Mouse (Mus musculus) liver, embryonic 15.5 days (tissue): ENCODE measurements around the gene Gnb4. TPM values are rescaled to one million over a fixed set of nuclear protein-coding genes. Genes with fewer than 3 reads are reported as not detected.

ENCODE experiments used
- ATAC-seq: fragments of 200-750 bp; cut with Nextera tagmentation; 2 replicates; pipeline ENCODE4 v1.8.0; 2017; ENCODE audit warnings: moderate number of reproducible peaks, mild to moderate bottlenecking, moderate library complexity; ENCODE audit not compliant: insufficient read depth
- H3K27ac ChIP-seq: fragments of 300-500 bp; sonication (generic); replicated peaks from 2 replicates; pipeline ENCODE4 v1.5.1; 2015; ENCODE audit warnings: mild to moderate bottlenecking, inconsistent platforms
- H3K27me3 ChIP-seq: fragments of 300-500 bp; sonication (generic); 2 replicates; pipeline ENCODE4 v1.6.1; 2015; ENCODE audit warnings: mild to moderate bottlenecking, inconsistent platforms
- H3K36me3 ChIP-seq: fragments of 300-500 bp; sonication (generic); replicated peaks from 2 replicates; pipeline ENCODE4 v1.6.1; 2015; ENCODE audit warnings: moderate library complexity, mild to moderate bottlenecking, inconsistent platforms
- H3K4me1 ChIP-seq: fragments of 300-500 bp; sonication (generic); replicated peaks from 2 replicates; pipeline ENCODE4 v1.6.1; 2015; ENCODE audit warnings: inconsistent platforms
- H3K4me2 ChIP-seq: fragments of 300-500 bp; sonication (generic); 2 replicates; pipeline ENCODE4 v1.6.1; 2015; ENCODE audit warnings: moderate library complexity, mild to moderate bottlenecking, inconsistent platforms
- H3K4me3 ChIP-seq: fragments of 300-500 bp; sonication (generic); replicated peaks from 2 replicates; pipeline ENCODE4 v1.5.1; 2015; ENCODE audit warnings: mild to moderate bottlenecking, inconsistent platforms
- H3K9ac ChIP-seq: fragments of 300-500 bp; sonication (generic); 2 replicates; pipeline ENCODE4 v1.6.1; 2015; ENCODE audit warnings: moderate library complexity, mild to moderate bottlenecking, inconsistent platforms
- H3K9me3 ChIP-seq: fragments of 300-500 bp; sonication (generic); replicated peaks from 2 replicates; pipeline ENCODE4 v1.6.1; 2016; ENCODE audit warnings: inconsistent platforms
- WGBS: fragments of 180-500 bp; shearing (Covaris S2); methylation state at CpG from one replicate; pipeline ENCODE4 v1.1.7; 2015; ENCODE audit warnings: mixed read lengths; ENCODE audit not compliant: insufficient replicate concordance; 5-methylcytosine and 5-hydroxymethylcytosine counted together
- polyA plus RNA-seq: library from polyadenylated mRNA; unstranded; fragments of >200 nt; fragmentation: Nextera tagmentation; extraction: Ambion mirVana; gene quantifications from 2 replicates; pipeline ENCODE4 v1.2.1, GENCODE M21; 2015

Gene Gnb4
- 7.7 and 8.1 TPM in 2 replicates for polyA plus RNA-seq

DNA sequence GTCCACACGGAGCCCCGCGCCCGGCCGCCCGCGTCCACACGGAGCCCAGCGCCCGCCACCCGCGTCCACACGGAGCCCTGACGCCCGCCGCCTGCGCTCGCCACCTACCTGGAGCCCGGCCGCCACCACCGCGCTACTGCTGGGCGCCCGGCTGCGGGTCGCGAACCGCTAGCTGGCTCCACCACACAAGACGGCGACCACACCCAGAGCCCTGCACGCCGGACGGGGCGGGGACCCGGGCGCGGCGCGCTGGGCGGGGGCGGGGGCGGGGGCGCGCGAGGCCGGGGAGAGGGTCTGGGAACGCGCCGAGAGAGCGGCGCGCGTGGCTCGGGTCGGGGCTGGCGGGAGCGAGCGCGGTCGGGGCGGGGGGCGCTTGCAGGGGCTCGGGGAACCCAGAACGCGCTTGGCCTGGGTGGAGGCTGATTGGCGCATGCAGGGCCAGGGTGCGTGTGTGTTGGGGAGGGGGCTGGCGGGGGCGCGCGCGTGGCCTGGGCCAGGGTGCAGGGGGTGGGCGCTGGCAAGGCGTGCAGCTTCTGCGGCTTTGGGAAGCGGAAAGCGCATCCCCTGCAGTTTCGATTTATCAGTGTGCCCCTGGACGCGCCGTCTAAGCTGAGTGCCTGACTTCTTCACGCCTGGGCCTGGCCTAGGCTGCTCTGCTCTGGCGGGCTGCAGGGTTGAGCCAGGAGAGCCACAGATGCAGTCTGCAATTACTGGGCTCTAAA lies at the start of gene Gnb4:
TSS of gene Gnb4 (minus strand) at position 255 of the 722 bp plus-strand sequence.
- H3K27me3 ChIP-seq = peaks cover 28% of the 10 kb centered on the region
- H3K36me3 ChIP-seq = no peaks in the 10 kb centered on the region
- peak within 1 kb of the TSS; percentile 39; the same call in 1 of the 2 replicates for H3K9ac ChIP-seq
- ATAC-seq = peak; percentile 84
- H3K9me3 ChIP-seq = no peaks in the 10 kb centered on the region
- peak within 1 kb of the TSS; percentile 66 for H3K4me3 ChIP-seq
- H3K27ac ChIP-seq = no peak within 1 kb of the TSS
- H3K4me1 ChIP-seq = peaks cover 12% of the 10 kb centered on the region
- peak within 1 kb of the TSS; percentile 82 for H3K4me2 ChIP-seq
- WGBS = 2% methylated on average over 82 of the region's 83 CpGs

- WGBS = 75% methylated on average over 3 of the region's 3 CpGs
- Histone ChIP-seq H3K9ac (no peak overlapping the region), H3K9me3 (no peaks in the 10 kb centered on the region), H3K4me3 (no peak overlapping the region), H3K4me2 (no peak overlapping the region), H3K27me3 (no peaks in the 10 kb centered on the region), H3K36me3 (no peaks in the 10 kb centered on the region), H3K4me1 (peaks cover 8% of the 10 kb centered on the region; the same call in 1 of the 2 replicates), H3K27ac (no peak overlapping the region)
- no peak for ATAC-seq
Measured at GRCm38 (mm10) chr3:32661556-32661930, 45.2 kb upstream of the Gnb4 start.

DNA sequence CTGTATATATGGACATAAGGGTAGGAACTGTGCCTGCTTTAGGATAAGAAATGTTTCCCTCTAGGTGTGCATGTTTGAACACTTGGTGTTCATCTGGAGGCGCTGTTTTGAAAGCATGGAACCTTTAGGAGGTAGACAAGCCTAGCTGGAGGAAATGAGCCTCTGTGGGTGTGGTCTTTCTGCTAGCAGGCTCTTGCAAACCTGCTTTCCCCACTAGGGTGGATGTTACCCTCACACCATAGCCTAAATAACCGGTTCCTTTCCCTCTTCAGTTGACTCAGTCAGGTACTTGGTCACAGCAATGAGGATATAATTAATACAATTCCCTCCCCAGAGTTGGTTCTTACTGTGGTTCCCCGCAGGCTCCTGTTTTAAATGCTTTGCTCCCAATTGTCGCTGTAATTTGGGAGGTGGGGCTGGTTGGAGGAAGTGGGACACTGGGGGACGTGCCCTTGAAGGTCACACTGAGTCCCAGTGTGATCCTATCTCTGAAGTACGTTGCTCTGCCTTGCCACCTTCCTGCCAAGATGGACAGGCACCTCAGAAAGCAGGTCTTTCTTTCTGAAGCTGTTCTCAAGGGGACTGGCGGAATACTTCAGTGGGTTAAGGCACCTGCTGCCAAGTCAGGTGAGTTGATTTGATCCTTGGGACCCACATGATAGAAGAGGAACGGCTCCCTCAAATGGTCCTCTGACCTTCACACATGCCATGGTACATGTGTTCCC lies 44.6 kb upstream of the Gnb4 start:
- WGBS = 35% methylated on average over 8 of the region's 8 CpGs

GRCm38 (mm10) chr3:32660276-32660675 lies 43.9 kb upstream of the Gnb4 start:
- Histone ChIP-seq H3K4me2 (no peak overlapping the region), H3K9ac (no peak overlapping the region), H3K4me1 (peaks cover 9% of the 10 kb centered on the region; the same call in 1 of the 2 replicates), H3K36me3 (no peaks in the 10 kb centered on the region), H3K4me3 (no peak overlapping the region), H3K27me3 (no peaks in the 10 kb centered on the region), H3K9me3 (no peaks in the 10 kb centered on the region), H3K27ac (no peak overlapping the region)
- 41% methylated on average over 8 of the region's 8 CpGs for WGBS
- ATAC-seq = no peak

More for the DNA sequence above, 44.6 kb upstream of the Gnb4 start:
- no peak overlapping the region for H3K4me3 ChIP-seq
- no peak overlapping the region for H3K27ac ChIP-seq
- H3K36me3 ChIP-seq = no peaks in the 10 kb centered on the region
- no peak overlapping the region for H3K4me2 ChIP-seq
- no peak for ATAC-seq
- H3K9ac ChIP-seq = no peak overlapping the region
- no peaks in the 10 kb centered on the region for H3K27me3 ChIP-seq
- no peaks in the 10 kb centered on the region for H3K9me3 ChIP-seq
- peaks cover 9% of the 10 kb centered on the region; the same call in 1 of the 2 replicates for H3K4me1 ChIP-seq

DNA sequence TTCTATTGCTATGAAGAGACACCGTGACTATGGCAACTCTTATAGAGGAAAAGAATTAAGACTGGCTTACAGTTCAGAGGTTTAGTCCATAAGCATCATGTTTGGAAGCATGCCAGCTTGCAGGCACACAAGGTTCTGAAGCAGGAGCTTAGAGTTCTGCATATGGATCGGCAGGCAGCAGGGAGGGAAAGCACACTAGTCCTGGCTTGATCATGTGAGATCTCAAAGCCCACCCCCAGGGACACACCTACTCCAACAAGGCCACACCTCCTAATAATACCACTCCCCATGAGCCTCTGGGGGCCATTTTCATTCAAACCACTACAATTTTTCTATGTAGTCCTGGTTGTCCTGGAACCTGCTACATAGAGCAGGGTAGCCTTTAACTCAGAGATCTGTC lies 43.1 kb upstream of the Gnb4 start:
- H3K9ac ChIP-seq = no peak overlapping the region
- H3K4me3 ChIP-seq = no peak overlapping the region
- ATAC-seq = no peak
- 57% methylated on average over 2 of the region's 2 CpGs for WGBS
- no peaks in the 10 kb centered on the region for H3K9me3 ChIP-seq
- H3K4me2 ChIP-seq = no peak overlapping the region
- H3K4me1 ChIP-seq = peaks cover 9% of the 10 kb centered on the region; the same call in 1 of the 2 replicates
- no peaks in the 10 kb centered on the region for H3K36me3 ChIP-seq
- H3K27ac ChIP-seq = no peak overlapping the region
- no peaks in the 10 kb centered on the region for H3K27me3 ChIP-seq

GRCm38 (mm10) chr3:32658821-32659220 lies 42.4 kb upstream of the Gnb4 start:
- no peaks in the 10 kb centered on the region for H3K27me3 ChIP-seq
- ATAC-seq = no peak
- 37% methylated on average over 16 of the region's 16 CpGs for WGBS
- peak overlapping the region; percentile 14; the same call in 1 of the 2 replicates for H3K4me3 ChIP-seq
- no peaks in the 10 kb centered on the region for H3K9me3 ChIP-seq
- peaks cover 9% of the 10 kb centered on the region; the same call in 1 of the 2 replicates for H3K4me1 ChIP-seq
- H3K9ac ChIP-seq = no peak overlapping the region
- H3K4me2 ChIP-seq = peak overlapping the region; percentile 48
- no peaks in the 10 kb centered on the region for H3K36me3 ChIP-seq
- H3K27ac ChIP-seq = no peak overlapping the region

DNA sequence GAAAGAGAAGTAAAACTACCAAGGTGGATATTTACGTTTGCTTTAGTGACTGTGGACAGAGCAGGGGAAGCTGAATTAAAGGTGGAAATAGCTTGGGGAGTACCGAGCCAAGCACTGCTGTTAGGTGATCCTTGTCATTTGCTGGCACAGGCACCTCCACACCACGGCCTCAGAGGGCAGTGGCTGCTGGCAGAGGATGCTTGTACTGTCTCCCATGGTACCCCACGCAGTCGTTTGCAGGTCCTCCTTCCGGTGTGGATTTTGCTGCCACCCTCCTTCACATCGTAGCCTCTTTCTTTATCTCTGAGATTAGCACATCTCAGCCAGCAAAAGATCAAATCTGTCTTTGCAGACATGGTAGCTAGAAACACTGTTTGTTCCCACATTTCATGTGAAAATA lies 42.0 kb upstream of the Gnb4 start:
- Histone ChIP-seq H3K4me1 (peaks cover 9% of the 10 kb centered on the region; the same call in 1 of the 2 replicates), H3K27me3 (no peaks in the 10 kb centered on the region), H3K9ac (no peak overlapping the region), H3K4me2 (peak overlapping the region; percentile 48), H3K9me3 (no peaks in the 10 kb centered on the region), H3K36me3 (no peaks in the 10 kb centered on the region), H3K27ac (no peak overlapping the region), H3K4me3 (no peak overlapping the region)
- no peak for ATAC-seq
- WGBS = 40% methylated on average over 7 of the region's 7 CpGs

DNA sequence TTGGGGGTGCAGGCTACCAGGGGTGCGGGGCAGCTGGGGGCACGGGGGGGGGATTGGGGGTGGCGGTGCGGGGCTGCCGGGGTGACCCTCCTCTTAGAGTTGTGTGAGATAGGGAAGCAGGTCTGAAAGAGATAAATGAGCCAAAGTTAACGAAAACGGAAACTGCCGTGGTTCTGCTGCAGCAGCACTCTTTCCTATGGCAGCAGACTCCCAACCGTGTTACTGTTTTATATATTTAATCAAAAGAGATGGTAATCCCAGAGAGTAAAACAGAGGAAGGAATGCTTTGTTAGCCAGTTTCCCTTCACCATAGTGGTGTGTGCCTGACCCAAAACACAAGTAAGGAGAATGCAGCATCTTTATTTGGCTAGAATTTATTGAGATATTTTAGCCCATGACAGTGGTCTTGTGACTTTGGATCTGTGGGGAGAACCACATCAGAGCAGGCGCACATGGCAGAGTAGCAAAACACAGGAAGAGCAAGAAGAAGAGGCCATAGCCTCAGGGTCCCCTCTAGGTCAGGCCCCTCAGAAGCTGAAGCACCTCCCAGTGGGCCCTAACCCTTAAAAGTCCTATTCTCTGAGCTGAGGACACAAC lies 40.1 kb upstream of the Gnb4 start:
- Histone ChIP-seq H3K27ac (0 out of 2 replicates have a peak overlapping the region, but pooled peaks have one; percentile 3), H3K9ac (no peak overlapping the region), H3K4me3 (no peak overlapping the region), H3K27me3 (no peaks in the 10 kb centered on the region), H3K4me2 (peak overlapping the region; percentile 10; the same call in 1 of the 2 replicates), H3K36me3 (no peaks in the 10 kb centered on the region), H3K4me1 (peaks cover 9% of the 10 kb centered on the region; the same call in 1 of the 2 replicates), H3K9me3 (no peaks in the 10 kb centered on the region)
- 27% methylated on average over 10 of the region's 10 CpGs for WGBS
- ATAC-seq = no peak

DNA sequence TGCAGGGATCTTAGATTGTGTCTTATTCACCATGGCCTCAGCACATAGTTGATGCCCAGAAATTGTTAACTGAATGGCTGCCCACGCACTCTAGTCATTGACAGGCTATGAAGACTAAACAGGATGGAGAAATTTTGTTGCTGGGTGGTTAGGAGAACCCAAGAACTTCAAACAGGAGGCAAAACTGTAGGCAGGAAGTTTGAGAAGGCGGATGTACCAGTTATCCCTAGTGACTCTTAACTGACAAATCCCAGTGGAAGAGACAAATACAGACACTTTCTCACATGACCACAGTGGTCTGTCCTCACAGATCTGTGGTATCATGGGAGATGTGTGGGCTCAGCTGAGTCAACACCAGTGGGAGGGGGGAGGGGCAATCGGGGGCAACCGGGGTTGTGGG lies 39.6 kb upstream of the Gnb4 start:
- Histone ChIP-seq H3K27ac (0 out of 2 replicates have a peak overlapping the region, but pooled peaks have one; percentile 3), H3K27me3 (no peaks in the 10 kb centered on the region), H3K4me1 (peaks cover 9% of the 10 kb centered on the region; the same call in 1 of the 2 replicates), H3K9me3 (no peaks in the 10 kb centered on the region), H3K4me2 (peak overlapping the region; percentile 10; the same call in 1 of the 2 replicates), H3K9ac (no peak overlapping the region), H3K4me3 (no peak overlapping the region), H3K36me3 (no peaks in the 10 kb centered on the region)
- WGBS = 32% methylated on average over 4 of the region's 4 CpGs
- ATAC-seq = no peak

GRCm38 (mm10) chr3:32652739-32653138 lies 36.4 kb upstream of the Gnb4 start:
- H3K4me3 ChIP-seq = no peak overlapping the region
- no peak overlapping the region for H3K9ac ChIP-seq
- ATAC-seq = no peak
- no peak overlapping the region for H3K4me2 ChIP-seq
- H3K27ac ChIP-seq = no peak overlapping the region
- WGBS = 55% methylated on average over 4 of the region's 4 CpGs
- H3K36me3 ChIP-seq = no peaks in the 10 kb centered on the region
- 0 out of 2 replicates have a peak, but pooled peaks cover 3% of the 10 kb centered on the region for H3K4me1 ChIP-seq
- H3K9me3 ChIP-seq = no peaks in the 10 kb centered on the region
- H3K27me3 ChIP-seq = no peaks in the 10 kb centered on the region

DNA sequence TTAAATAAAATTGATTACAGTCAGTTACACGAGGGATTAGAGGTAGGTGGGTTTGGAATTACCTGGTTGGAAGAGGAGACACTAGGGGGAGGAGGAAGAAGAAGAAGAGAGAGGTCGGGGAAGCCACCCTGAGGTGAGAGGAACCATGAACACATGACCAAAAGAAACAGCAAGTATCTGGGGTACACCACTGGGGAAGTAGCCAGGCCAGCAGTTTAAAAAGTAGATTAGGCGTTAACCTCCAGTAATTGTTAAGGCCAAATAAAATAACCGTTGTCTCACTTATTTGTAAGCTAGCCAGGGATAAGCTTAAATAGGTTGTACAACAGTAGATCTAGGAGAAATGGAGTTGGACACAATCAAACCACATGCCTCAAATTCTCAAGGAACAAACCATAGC lies 32.9 kb upstream of the Gnb4 start:
- no peak overlapping the region for H3K9ac ChIP-seq
- no peaks in the 10 kb centered on the region for H3K27me3 ChIP-seq
- H3K4me1 ChIP-seq = no peaks in the 10 kb centered on the region
- H3K4me3 ChIP-seq = no peak overlapping the region
- no peak for ATAC-seq
- no peak overlapping the region for H3K27ac ChIP-seq
- no peaks in the 10 kb centered on the region for H3K9me3 ChIP-seq
- no peaks in the 10 kb centered on the region for H3K36me3 ChIP-seq
- no peak overlapping the region for H3K4me2 ChIP-seq
- whole genome bisulfite sequencing = 45% methylated on average over 4 of the region's 4 CpGs
